In genomic region chr11:94994208-94994814, GRCm38 (mm10) we compare ENCODE assay signal across 7 mouse cellular contexts. TPM values are rescaled to one million over a fixed set of nuclear protein-coding genes. Genes with fewer than 3 reads are reported as not detected.
DNase-seq lines count a peak whose midpoint lies in the region; ATAC-seq and TF ChIP-seq lines count a peak whose summit lies in the region.

No protein-coding gene starts in this region.

- H3K9ac ChIP-seq in forebrain, embryonic 12.5 days: peak overlapping the region; percentile 94
- H3K9ac ChIP-seq in midbrain, postnatal 0 days (replicated peaks; ENCODE audit: low read length, poor library complexity, severe bottlenecking): peak overlapping the region; percentile 91

- peak overlapping the region; percentile 97 for H3K4me2 ChIP-seq in forebrain, embryonic 12.5 days
- H3K4me2 ChIP-seq in midbrain, postnatal 0 days (ENCODE audit: low read depth, low read length, poor library complexity, severe bottlenecking): peak overlapping the region; percentile 98

- H3K36me3 ChIP-seq in forebrain, embryonic 12.5 days (replicated peaks): peaks cover 34% of the 10 kb centered on the region
- H3K36me3 ChIP-seq in limb, embryonic 10.5 days: peaks cover 55% of the 10 kb centered on the region
- H3K36me3 ChIP-seq in midbrain, postnatal 0 days (ENCODE audit: insufficient read depth, low read length): peaks cover 25% of the 10 kb centered on the region

- no peak for TF ChIP-seq CTCF in midbrain, postnatal 0 days (IDR thresholded peaks at IDR 0.05)

- DNase-seq in thymus, postnatal 4 days: peak; percentile 19
- DNase-seq in thymus, postnatal 25 days: no peak
- no peak for DNase-seq in limb, embryonic 10.5 days (ENCODE audit: low spot score)
- DNase-seq in midbrain, postnatal 0 days (ENCODE audit: low spot score): no peak
- no peak for DNase-seq in ovary, adult 18-20 months (ENCODE audit: low spot score)
- no peak for DNase-seq in urinary bladder, postnatal 14 days (ENCODE audit: low spot score)

- no peak overlapping the region for H3K27ac ChIP-seq in forebrain, embryonic 12.5 days
- H3K27ac ChIP-seq in limb, embryonic 10.5 days: peak overlapping the region; percentile 95
- no peak overlapping the region for H3K27ac ChIP-seq in midbrain, postnatal 0 days (ENCODE audit: low read depth, low read length)

- H3K4me3 ChIP-seq in forebrain, embryonic 12.5 days (replicated peaks): peak overlapping the region; percentile 96
- peak overlapping the region; percentile 83 for H3K4me3 ChIP-seq in limb, embryonic 10.5 days
- H3K4me3 ChIP-seq in midbrain, postnatal 0 days (ENCODE audit: low read depth, low read length): peak overlapping the region; percentile 94

- peaks cover 65% of the 10 kb centered on the region for H3K4me1 ChIP-seq in forebrain, embryonic 12.5 days
- H3K4me1 ChIP-seq in limb, embryonic 10.5 days: peaks cover 72% of the 10 kb centered on the region
- H3K4me1 ChIP-seq in midbrain, postnatal 0 days (ENCODE audit: insufficient read depth, low read length): peaks cover 35% of the 10 kb centered on the region

- WGBS in forebrain, embryonic 12.5 days: 63% methylated on average over 10 of the region's 10 CpGs
- WGBS in limb, embryonic 10.5 days: 65% methylated on average over 10 of the region's 10 CpGs
- 35% methylated on average over 10 of the region's 10 CpGs for WGBS in midbrain, postnatal 0 days

- ATAC-seq in forebrain, embryonic 12.5 days (ENCODE audit: low FRiP score): no peak
- no peak for ATAC-seq in midbrain, postnatal 0 days (ENCODE audit: low FRiP score)

- no peaks in the 10 kb centered on the region for H3K9me3 ChIP-seq in forebrain, embryonic 12.5 days
- no peaks in the 10 kb centered on the region for H3K9me3 ChIP-seq in limb, embryonic 10.5 days (replicated peaks)
- H3K9me3 ChIP-seq in midbrain, postnatal 0 days (ENCODE audit: low read length): no peaks in the 10 kb centered on the region

- no peaks in the 10 kb centered on the region for H3K27me3 ChIP-seq in forebrain, embryonic 12.5 days
- no peaks in the 10 kb centered on the region for H3K27me3 ChIP-seq in limb, embryonic 10.5 days (ENCODE audit: low read depth, poor library complexity, severe bottlenecking)
- H3K27me3 ChIP-seq in midbrain, postnatal 0 days (ENCODE audit: insufficient read depth, low read length): no peaks in the 10 kb centered on the region

RNA-seq across cellular contexts. Expression of gene Ppp1r9b, which starts 3.5 kb away (rescaled TPM):
- 16.6 and 17.7 TPM in 2 replicates for polyA plus RNA-seq in forebrain, embryonic 12.5 days (2016; fragmentation: Nextera tagmentation; extraction: Ambion mirVana)
- 9.9 and 10.8 TPM in 2 replicates for polyA plus RNA-seq in limb, embryonic 10.5 days (2016; fragmentation: Nextera tagmentation; extraction: Ambion mirVana)
- total RNA-seq in midbrain, postnatal 0 days (2014; rRNA removed): 179 and 217 TPM in 2 replicates
- 18.2 and 20.4 TPM in 2 replicates for polyA plus RNA-seq in midbrain, postnatal 0 days (2015; fragmentation: Nextera tagmentation; extraction: Ambion mirVana)

RNA-seq across cellular contexts. Expression of gene Samd14, which starts 15.4 kb away (rescaled TPM):
- 80.5 and 86.7 TPM in 2 replicates for polyA plus RNA-seq in forebrain, embryonic 12.5 days (2016; fragmentation: Nextera tagmentation; extraction: Ambion mirVana)
- polyA plus RNA-seq in limb, embryonic 10.5 days (2016; fragmentation: Nextera tagmentation; extraction: Ambion mirVana): 29.7 and 39.2 TPM in 2 replicates
- 221 and 243 TPM in 2 replicates for total RNA-seq in midbrain, postnatal 0 days (2014; rRNA removed)
- polyA plus RNA-seq in midbrain, postnatal 0 days (2015; fragmentation: Nextera tagmentation; extraction: Ambion mirVana): 158 and 161 TPM in 2 replicates

RNA-seq across cellular contexts. Expression of gene Sgca, which starts 18.2 kb away (rescaled TPM):
- not detected in 2 replicates for polyA plus RNA-seq in forebrain, embryonic 12.5 days (2016; fragmentation: Nextera tagmentation; extraction: Ambion mirVana)
- 0.23 TPM in 1 of 2 replicates, not detected in the other for polyA plus RNA-seq in limb, embryonic 10.5 days (2016; fragmentation: Nextera tagmentation; extraction: Ambion mirVana)
- total RNA-seq in midbrain, postnatal 0 days (2014; rRNA removed): not detected in 2 replicates
- 0.29 and 0.39 TPM in 2 replicates for polyA plus RNA-seq in midbrain, postnatal 0 days (2015; fragmentation: Nextera tagmentation; extraction: Ambion mirVana)

RNA-seq across cellular contexts. Expression of gene Hils1, which starts 26.9 kb away (rescaled TPM):
- not detected in 2 replicates for polyA plus RNA-seq in forebrain, embryonic 12.5 days (2016; fragmentation: Nextera tagmentation; extraction: Ambion mirVana)
- polyA plus RNA-seq in limb, embryonic 10.5 days (2016; fragmentation: Nextera tagmentation; extraction: Ambion mirVana): not detected in 2 replicates
- total RNA-seq in midbrain, postnatal 0 days (2014; rRNA removed): not detected in 2 replicates
- polyA plus RNA-seq in midbrain, postnatal 0 days (2015; fragmentation: Nextera tagmentation; extraction: Ambion mirVana): not detected in 2 replicates

RNA-seq across cellular contexts. Expression of gene Pdk2, which starts 46.8 kb away (rescaled TPM):
- 17.3 and 19.4 TPM in 2 replicates for polyA plus RNA-seq in forebrain, embryonic 12.5 days (2016; fragmentation: Nextera tagmentation; extraction: Ambion mirVana)
- polyA plus RNA-seq in limb, embryonic 10.5 days (2016; fragmentation: Nextera tagmentation; extraction: Ambion mirVana): 9.8 and 21.2 TPM in 2 replicates
- 14.1 and 18.1 TPM in 2 replicates for total RNA-seq in midbrain, postnatal 0 days (2014; rRNA removed)
- polyA plus RNA-seq in midbrain, postnatal 0 days (2015; fragmentation: Nextera tagmentation; extraction: Ambion mirVana): 30.8 and 32.7 TPM in 2 replicates
